Mouse (Mus musculus): Measurements from ENCODE around the gene Plau. TPM values are rescaled to one million over a fixed set of nuclear protein-coding genes. Genes with fewer than 3 reads are reported as not detected.

Gene Plau
- total RNA-seq (2014; fragmentation: Nextera tagmentation) (not detected in 2 replicates), total RNA-seq (2017) (5.0 and 6.0 TPM in 2 replicates), polyA plus RNA-seq (2012) (not detected in 2 replicates)

DNA sequence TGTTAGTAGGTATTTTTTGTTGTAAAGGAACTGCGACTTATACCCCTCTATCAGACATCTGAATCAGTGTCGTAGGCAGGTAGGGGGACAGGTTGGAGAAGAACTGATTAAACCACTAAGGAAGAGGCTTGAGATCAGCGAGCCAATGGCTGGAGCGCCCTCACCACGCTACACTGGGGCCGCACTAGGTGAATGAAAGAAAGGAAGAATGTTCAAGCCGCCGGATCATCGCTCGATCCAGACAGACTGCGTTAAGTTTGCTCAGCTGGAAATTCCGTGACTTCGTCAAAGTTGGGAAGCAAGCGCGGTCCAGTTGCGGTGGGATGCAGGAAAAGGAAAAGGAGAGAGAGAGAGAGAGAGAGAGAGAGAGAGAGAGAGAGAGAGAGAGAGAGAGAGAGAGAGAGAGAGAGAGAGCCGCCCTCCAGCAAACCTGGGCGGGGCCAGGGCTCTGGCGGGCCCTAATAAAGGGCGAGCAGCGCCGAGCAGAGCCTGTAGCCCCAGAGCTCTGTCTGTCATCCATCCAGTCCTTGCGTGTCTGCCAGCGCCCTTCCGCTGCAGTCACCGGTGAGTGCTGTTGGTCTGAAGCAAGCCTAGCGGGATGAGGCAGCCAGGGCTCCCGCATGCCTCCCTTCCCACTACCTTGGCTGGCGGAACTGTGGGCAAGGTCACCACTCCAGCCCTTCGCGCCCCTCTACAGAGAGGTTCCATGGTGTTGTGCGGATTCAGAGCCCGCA is at the start of gene Plau:
TSS of gene Plau (plus strand) at position 490 of the 734 bp plus-strand sequence.
- no peak for TF ChIP-seq POLR2AphosphoS5 (IDR thresholded peaks at IDR 0.05; ENCODE audit: insufficient replicate concordance, low read depth, low read length)
- TF ChIP-seq CTCF (IDR thresholded peaks at IDR 0.05; ENCODE audit: low read depth, low read length): no peak
- TF ChIP-seq TAL1 (conservative IDR thresholded peaks at IDR 0.05; ENCODE audit: low read depth, low read length): no peak
- TF ChIP-seq GATA1 (IDR thresholded peaks at IDR 0.05; ENCODE audit: borderline replicate concordance, low read length): no peak
- no peak for TF ChIP-seq GATA2 (IDR thresholded peaks at IDR 0.05; ENCODE audit: borderline replicate concordance, low read depth, low read length)
- ATAC-seq (ENCODE audit: extremely low read depth, insufficient number of reproducible peaks, low FRiP score, poor library complexity, severe bottlenecking) (no peak), DNase-seq (ENCODE audit: low spot score) (no peak)
- peaks cover 36% of the 10 kb centered on the region for H3K4me1 ChIP-seq (ENCODE audit: insufficient read depth, low read depth, low read length)
- H3K4me3 ChIP-seq (ENCODE audit: low read depth, low read length): no peak within 1 kb of the TSS; the same call in 1 of the 2 replicates
- H3K9me3 ChIP-seq (replicated peaks): no peaks in the 10 kb centered on the region
- H3K36me3 ChIP-seq (replicated peaks): no peaks in the 10 kb centered on the region
- peaks cover 61% of the 10 kb centered on the region for H3K27me3 ChIP-seq (ENCODE audit: insufficient read depth, low read length)

DNA sequence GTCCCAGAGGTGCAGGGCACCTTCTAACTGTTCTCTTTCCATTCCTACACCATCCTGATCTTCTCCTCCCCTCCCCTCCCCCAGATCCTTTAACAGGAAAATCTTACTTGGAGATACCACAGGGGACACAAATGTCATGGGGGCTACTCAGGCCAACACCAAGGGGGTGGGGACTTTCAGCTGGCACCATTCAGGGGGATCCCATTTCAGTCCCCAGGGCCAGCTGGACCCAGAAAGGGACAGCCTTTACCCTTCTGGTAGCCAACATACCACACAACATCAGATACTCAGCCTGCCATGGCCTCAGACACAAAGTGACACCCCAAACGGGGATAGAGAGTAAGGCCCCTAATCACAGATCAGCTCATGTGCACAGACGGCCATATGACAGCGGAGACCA is 48.3 kb upstream of the Plau start:
- Histone ChIP-seq H3K27me3 (ENCODE audit: insufficient read depth, low read length) (no peaks in the 10 kb centered on the region), H3K9me3 (replicated peaks) (no peaks in the 10 kb centered on the region), H3K4me3 (ENCODE audit: low read depth, low read length) (no peak overlapping the region), H3K4me1 (ENCODE audit: insufficient read depth, low read depth, low read length) (peaks cover 58% of the 10 kb centered on the region), H3K36me3 (replicated peaks) (peaks cover 95% of the 10 kb centered on the region)
- TF ChIP-seq GATA2 (IDR thresholded peaks at IDR 0.05; ENCODE audit: borderline replicate concordance, low read depth, low read length): no peak
- TF ChIP-seq CTCF (IDR thresholded peaks at IDR 0.05; ENCODE audit: low read depth, low read length): no peak
- TF ChIP-seq POLR2AphosphoS5 (IDR thresholded peaks at IDR 0.05; ENCODE audit: insufficient replicate concordance, low read depth, low read length): no peak
- no peak for TF ChIP-seq GATA1 (IDR thresholded peaks at IDR 0.05; ENCODE audit: borderline replicate concordance, low read length)
- no peak for TF ChIP-seq TAL1 (conservative IDR thresholded peaks at IDR 0.05; ENCODE audit: low read depth, low read length)
- no peak for ATAC-seq (ENCODE audit: extremely low read depth, insufficient number of reproducible peaks, low FRiP score, poor library complexity, severe bottlenecking)
- DNase-seq (ENCODE audit: low spot score): no peak

DNA sequence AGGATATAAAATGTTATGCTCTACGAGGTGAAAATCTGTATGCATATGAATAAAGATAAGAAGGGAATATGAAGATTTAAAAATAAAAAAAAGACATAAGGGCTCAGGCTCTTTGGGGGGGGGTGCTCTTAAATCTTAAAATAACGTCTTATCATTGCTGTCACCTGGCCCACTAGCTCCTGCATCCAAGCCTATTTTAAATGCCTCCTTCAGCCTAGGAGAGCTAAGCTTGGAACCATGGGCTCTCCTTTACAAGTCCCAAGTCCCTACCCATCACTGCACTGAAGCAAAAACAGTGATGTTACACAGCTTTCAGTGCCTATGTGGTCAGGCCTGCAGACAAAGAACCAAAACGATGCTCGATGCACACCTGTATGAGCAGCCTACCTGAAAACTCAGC is 46.9 kb upstream of the Plau start:
- TF ChIP-seq GATA1 (IDR thresholded peaks at IDR 0.05; ENCODE audit: borderline replicate concordance, low read length) (no peak), TAL1 (conservative IDR thresholded peaks at IDR 0.05; ENCODE audit: low read depth, low read length) (no peak), CTCF (IDR thresholded peaks at IDR 0.05; ENCODE audit: low read depth, low read length) (no peak), POLR2AphosphoS5 (IDR thresholded peaks at IDR 0.05; ENCODE audit: insufficient replicate concordance, low read depth, low read length) (no peak), GATA2 (IDR thresholded peaks at IDR 0.05; ENCODE audit: borderline replicate concordance, low read depth, low read length) (no peak)
- DNase-seq (ENCODE audit: low spot score) (no peak), ATAC-seq (ENCODE audit: extremely low read depth, insufficient number of reproducible peaks, low FRiP score, poor library complexity, severe bottlenecking) (no peak)
- Histone ChIP-seq H3K4me3 (ENCODE audit: low read depth, low read length) (no peak overlapping the region), H3K4me1 (ENCODE audit: insufficient read depth, low read depth, low read length) (peaks cover 58% of the 10 kb centered on the region), H3K27me3 (ENCODE audit: insufficient read depth, low read length) (no peaks in the 10 kb centered on the region), H3K36me3 (replicated peaks) (peaks cover 81% of the 10 kb centered on the region), H3K9me3 (replicated peaks) (no peaks in the 10 kb centered on the region)

DNA sequence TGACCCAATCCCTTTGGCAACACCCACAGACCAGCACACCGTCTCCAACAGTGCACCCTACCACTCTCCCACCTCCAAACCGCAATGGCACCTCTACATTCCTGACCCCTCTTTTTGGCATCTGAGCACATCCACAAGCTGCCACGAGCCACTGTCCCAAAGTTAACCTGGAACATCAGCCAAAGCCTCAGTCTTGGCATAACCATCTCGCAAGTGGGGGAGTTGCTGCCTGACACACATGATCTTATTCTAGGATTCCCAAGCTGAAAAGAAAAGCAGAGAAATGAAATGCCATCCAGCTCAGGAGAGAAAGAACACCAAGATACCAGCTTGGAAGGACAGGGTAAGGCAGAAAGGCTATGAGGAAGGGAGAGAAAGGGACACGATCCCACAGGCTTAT is 46.0 kb upstream of the Plau start:
- Histone ChIP-seq H3K9me3 (replicated peaks) (no peaks in the 10 kb centered on the region), H3K4me1 (ENCODE audit: insufficient read depth, low read depth, low read length) (peaks cover 58% of the 10 kb centered on the region), H3K4me3 (ENCODE audit: low read depth, low read length) (no peak overlapping the region), H3K27me3 (ENCODE audit: insufficient read depth, low read length) (no peaks in the 10 kb centered on the region), H3K36me3 (replicated peaks) (peaks cover 72% of the 10 kb centered on the region)
- TF ChIP-seq CTCF (IDR thresholded peaks at IDR 0.05; ENCODE audit: low read depth, low read length) (no peak), GATA2 (IDR thresholded peaks at IDR 0.05; ENCODE audit: borderline replicate concordance, low read depth, low read length) (no peak), TAL1 (conservative IDR thresholded peaks at IDR 0.05; ENCODE audit: low read depth, low read length) (no peak), GATA1 (IDR thresholded peaks at IDR 0.05; ENCODE audit: borderline replicate concordance, low read length) (no peak)
- no peak for ATAC-seq (ENCODE audit: extremely low read depth, insufficient number of reproducible peaks, low FRiP score, poor library complexity, severe bottlenecking)
- DNase-seq (ENCODE audit: low spot score): no peak

DNA sequence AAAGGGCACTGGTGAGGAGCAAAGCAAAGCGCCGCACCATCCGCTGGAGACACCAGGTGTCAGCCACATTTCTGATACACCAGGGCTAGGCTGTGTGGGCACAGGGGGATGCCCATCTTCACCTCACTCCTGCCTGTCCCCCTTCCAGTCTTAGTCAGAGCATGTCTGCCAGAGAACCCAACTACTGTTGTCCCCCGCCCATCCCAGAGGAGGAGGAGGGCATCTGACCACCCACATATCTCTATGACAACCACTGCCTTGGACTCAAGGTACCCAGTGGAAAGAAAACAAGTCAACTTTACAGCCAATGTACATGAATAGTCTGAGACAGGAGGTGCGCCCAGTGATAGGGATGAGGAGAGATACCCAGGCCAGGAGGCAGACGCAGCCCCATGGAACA is 45.5 kb upstream of the Plau start:
- Histone ChIP-seq H3K9me3 (replicated peaks) (no peaks in the 10 kb centered on the region), H3K4me1 (ENCODE audit: insufficient read depth, low read depth, low read length) (peaks cover 58% of the 10 kb centered on the region), H3K27me3 (ENCODE audit: insufficient read depth, low read length) (no peaks in the 10 kb centered on the region), H3K36me3 (replicated peaks) (peaks cover 69% of the 10 kb centered on the region), H3K4me3 (ENCODE audit: low read depth, low read length) (no peak overlapping the region)
- DNase-seq (ENCODE audit: low spot score): no peak
- no peak for ATAC-seq (ENCODE audit: extremely low read depth, insufficient number of reproducible peaks, low FRiP score, poor library complexity, severe bottlenecking)
- TF ChIP-seq CTCF (IDR thresholded peaks at IDR 0.05; ENCODE audit: low read depth, low read length) (no peak), GATA2 (IDR thresholded peaks at IDR 0.05; ENCODE audit: borderline replicate concordance, low read depth, low read length) (no peak), GATA1 (IDR thresholded peaks at IDR 0.05; ENCODE audit: borderline replicate concordance, low read length) (no peak), TAL1 (conservative IDR thresholded peaks at IDR 0.05; ENCODE audit: low read depth, low read length) (no peak), POLR2AphosphoS5 (IDR thresholded peaks at IDR 0.05; ENCODE audit: insufficient replicate concordance, low read depth, low read length) (no peak)

DNA sequence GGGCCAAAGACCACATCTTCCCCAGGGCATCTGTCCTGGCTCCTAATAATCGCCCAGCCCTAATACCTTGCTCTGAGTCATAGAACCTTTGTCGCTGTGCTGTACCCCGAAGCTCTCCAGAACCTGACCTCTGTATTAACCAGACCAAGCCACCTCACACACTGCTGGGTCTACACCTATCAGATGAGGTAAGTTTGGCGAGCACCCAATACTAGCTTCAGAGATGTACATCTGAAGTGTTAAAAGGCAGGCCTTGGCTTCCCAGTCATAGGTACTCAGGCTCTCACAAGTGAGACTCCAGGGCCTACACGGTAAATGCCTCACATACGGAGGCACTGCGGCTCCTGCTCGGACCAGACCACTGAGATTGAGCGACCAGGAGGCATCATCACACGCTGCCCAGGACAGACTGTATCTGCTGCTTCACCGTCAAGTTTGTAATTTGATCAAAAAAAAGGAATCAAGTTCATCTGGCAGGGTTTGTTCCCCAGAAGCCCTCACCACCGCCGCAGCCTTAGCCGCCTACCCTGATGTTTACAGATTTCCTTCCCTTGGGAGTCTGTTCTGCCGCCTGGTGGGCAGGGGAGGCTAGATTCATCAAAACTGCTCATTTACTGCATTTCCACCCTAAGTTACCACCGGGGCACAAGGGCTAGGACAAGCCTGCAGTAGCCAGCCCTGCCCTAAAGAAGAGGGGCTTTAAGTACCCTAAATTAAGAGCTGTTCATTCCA is 44.8 kb upstream of the Plau start:
- Histone ChIP-seq H3K9me3 (replicated peaks) (no peaks in the 10 kb centered on the region), H3K36me3 (replicated peaks) (peaks cover 62% of the 10 kb centered on the region), H3K4me1 (ENCODE audit: insufficient read depth, low read depth, low read length) (peaks cover 54% of the 10 kb centered on the region), H3K27me3 (ENCODE audit: insufficient read depth, low read length) (no peaks in the 10 kb centered on the region), H3K4me3 (ENCODE audit: low read depth, low read length) (no peak overlapping the region)
- DNase-seq (ENCODE audit: low spot score) (no peak), ATAC-seq (ENCODE audit: extremely low read depth, insufficient number of reproducible peaks, low FRiP score, poor library complexity, severe bottlenecking) (no peak)
- no peak for TF ChIP-seq POLR2AphosphoS5 (IDR thresholded peaks at IDR 0.05; ENCODE audit: insufficient replicate concordance, low read depth, low read length)
- TF ChIP-seq TAL1 (conservative IDR thresholded peaks at IDR 0.05; ENCODE audit: low read depth, low read length): no peak
- no peak for TF ChIP-seq CTCF (IDR thresholded peaks at IDR 0.05; ENCODE audit: low read depth, low read length)
- no peak for TF ChIP-seq GATA2 (IDR thresholded peaks at IDR 0.05; ENCODE audit: borderline replicate concordance, low read depth, low read length)
- TF ChIP-seq GATA1 (IDR thresholded peaks at IDR 0.05; ENCODE audit: borderline replicate concordance, low read length): no peak
